Mouse (Mus musculus) regulatory T cell (primary cell): ENCODE data around the gene Aph1a.
"Not testable (repeated sequence)": the region's sequence is repeated elsewhere in the genome, so short reads cannot be mapped to it uniquely, and the experiment has no call there.

Experiments
- in situ Hi-C: fragments of 300-600 bp; cut with MboI, MseI; formaldehyde crosslinking; loops from one replicate; pipeline ENCODE4 v1.15.1; 2025; ENCODE audit warnings: high pct_unique_total_duplicates

Gene Aph1a

DNA sequence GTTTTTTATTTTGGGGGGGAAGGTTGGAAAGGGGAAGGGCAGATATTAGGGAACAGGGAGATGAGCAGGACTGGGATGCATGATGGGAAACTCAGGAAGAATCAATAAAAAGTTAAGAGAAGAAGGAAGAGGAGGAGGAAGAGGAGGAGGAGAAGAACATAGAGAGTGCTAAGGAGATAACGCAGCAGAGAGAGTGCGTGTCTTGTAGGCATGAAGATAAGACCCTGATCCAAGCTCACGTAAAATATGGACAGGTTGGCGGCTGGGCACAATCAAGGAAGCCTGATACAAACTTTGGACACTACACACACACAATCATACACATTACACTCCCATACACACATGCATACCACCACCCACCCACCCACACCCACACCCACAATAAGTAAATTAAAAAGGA lies 20.9 kb downstream of the Aph1a start:
- in situ Hi-C loops, result no loop called here

DNA sequence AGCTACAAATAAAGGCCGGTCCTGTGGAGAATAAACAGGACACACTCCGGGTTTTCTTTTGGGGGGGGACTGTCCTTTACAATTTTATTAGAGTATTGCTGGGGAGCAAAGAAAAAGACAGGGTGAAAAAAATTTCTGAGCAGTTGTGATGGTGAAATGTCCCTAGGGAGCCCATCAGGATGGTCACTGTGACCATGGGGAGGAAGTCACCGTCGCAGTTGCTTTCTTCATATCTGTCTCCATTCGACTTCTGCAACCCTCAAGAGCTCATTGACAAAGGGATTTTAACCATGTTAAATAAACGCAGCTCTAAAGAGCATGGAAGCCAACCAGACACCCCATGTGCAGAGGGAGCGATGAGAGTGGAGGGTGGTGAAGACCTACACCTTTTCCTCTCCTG lies 23.0 kb downstream of the Aph1a start:
- in situ Hi-C loops, result no loop called here

DNA sequence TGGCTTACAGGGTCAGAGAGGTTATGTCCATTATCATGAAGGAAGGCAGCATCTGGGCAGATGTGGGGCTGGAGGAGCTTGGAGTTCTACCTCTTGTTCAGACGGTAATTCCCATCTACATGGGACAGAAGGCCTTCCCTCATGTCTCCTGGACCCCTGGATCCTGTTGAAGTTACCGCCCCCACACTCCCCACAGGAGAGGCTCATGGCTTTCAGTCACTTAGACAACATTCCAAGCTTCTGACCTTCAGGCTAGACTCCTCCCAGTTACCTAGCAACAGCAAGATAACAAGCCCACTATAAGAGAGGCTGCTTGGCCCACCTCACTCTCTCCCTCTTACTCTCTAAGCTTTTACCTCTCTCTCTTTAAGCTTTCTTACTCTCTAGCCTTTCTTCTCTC lies 26.8 kb downstream of the Aph1a start:
- in situ Hi-C loops, result not testable (repeated sequence)

DNA sequence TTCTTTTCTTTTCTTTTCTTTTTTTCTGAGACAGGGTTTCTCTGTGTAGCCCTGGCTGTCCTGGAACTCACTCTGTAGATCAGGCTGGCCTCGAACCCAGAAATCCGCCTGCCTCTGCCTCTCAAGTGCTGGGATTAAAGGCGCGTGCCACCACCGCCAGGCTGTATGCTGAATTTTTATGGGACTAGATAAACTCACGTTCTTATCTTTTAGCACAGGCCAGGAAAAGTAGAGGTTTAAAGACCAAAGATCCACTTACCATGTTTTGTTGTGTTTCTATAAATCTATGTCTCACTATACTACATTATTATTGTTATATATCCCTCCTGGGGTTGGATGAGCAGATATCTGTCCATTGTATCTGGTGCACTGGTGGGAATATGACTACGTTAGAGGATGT lies 29.7 kb downstream of the Aph1a start:
- in situ Hi-C loops, result not testable (repeated sequence)

DNA sequence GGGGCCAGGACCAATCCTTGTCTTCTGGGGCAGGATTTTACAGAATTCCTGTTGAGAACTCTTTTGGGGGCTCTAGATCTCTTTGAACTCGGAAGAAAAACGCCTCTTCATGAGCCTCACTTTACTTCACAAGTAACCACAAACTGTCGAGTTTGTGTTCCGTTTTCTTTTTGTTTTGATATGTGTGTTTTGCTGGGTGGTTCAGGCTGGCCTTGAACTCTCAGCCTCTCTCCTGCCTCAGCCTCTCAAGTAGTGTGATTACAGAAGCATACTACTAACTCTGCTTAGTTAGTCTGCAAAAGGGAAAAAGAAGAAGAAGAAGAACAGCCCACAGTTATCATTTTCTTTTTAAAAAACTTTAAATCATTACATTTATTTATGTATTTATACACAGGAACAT lies 30.4 kb downstream of the Aph1a start:
- in situ Hi-C loops, result no loop called here

DNA sequence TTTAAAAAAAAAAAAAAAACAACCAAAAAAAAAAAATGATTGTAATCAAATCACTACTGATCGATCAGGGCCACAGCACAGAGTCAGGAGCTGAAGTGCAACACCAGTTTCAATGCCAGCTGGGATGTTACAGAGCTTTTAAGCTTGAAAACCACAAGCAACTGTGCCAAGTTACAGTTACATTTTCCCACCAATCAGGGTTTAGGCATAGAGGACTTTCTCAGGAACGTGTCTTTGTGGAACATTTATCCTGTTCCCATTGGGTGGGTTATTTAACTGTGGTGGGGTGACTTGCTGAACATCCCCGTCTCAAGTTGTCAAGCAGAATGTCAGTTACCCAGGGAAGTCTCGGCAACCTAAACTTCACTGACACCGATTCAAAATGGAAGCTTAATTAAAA lies 31.3 kb downstream of the Aph1a start:
- in situ Hi-C loops, result no loop called here

DNA sequence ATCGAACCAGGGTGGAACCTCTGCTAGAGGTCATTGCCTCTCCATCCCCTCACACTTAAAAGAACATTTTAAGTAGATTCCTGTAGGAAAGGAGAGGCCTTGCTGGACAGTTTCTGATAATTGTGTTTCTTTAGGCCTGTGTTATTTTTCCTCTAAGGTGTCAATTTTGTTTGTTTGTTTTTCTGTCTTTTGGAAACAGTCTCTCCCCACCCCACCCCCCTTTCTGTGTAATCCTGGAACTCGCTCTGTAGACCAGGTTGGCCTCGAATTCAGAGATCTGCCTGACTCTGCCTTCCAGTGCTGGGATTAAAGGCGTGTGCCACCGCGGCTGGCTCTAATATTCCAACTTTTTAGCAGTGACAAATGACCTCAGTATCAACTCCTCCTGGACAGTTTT lies 34.5 kb downstream of the Aph1a start:
- in situ Hi-C loops, result no loop called here

DNA sequence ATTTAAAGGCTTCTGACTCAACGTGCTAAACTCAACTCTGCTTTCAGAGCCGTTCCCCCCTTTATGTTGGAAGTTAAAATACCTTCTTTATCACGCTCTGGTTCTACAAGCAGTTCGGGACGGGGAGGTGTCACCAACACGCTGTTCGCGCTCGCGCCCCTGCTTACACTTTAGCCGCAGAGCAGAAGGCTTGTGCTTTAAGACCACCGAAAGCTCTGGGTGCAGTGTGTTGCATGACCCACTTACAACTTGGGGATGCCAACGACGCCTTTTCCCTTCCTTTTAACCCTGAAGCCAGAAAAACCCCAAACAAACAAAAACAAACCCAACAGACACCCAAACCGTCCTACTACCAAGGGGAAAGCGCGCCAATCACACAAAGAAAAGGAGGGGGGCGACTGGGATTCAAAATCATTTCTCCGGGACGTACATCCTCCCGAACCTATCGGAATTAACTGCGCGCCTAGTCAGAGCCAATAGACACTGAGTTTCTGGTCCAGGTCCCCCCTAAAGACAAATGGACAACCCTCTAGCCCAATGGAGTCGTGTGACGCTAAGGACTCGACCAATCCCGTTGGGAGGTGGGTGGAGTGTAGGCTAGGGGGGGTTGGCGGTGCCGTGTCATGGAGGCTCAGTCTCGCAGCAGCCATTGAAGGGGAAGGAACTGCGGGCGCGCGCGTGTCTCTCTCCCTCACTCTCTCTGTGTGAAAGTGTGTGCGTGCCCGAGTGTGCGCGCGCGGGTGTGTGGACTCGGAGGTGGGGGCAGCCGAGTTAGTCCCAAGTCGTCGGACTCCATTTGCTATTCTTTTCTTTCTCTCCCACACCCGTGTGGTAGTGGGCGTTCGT lies 35.1 kb downstream of the Aph1a start, which contains the start of gene Anp32e:
TSS of gene Anp32e (plus strand) at position 589 of the 846 bp plus-strand sequence.
- in situ Hi-C loops, result no loop called here

DNA sequence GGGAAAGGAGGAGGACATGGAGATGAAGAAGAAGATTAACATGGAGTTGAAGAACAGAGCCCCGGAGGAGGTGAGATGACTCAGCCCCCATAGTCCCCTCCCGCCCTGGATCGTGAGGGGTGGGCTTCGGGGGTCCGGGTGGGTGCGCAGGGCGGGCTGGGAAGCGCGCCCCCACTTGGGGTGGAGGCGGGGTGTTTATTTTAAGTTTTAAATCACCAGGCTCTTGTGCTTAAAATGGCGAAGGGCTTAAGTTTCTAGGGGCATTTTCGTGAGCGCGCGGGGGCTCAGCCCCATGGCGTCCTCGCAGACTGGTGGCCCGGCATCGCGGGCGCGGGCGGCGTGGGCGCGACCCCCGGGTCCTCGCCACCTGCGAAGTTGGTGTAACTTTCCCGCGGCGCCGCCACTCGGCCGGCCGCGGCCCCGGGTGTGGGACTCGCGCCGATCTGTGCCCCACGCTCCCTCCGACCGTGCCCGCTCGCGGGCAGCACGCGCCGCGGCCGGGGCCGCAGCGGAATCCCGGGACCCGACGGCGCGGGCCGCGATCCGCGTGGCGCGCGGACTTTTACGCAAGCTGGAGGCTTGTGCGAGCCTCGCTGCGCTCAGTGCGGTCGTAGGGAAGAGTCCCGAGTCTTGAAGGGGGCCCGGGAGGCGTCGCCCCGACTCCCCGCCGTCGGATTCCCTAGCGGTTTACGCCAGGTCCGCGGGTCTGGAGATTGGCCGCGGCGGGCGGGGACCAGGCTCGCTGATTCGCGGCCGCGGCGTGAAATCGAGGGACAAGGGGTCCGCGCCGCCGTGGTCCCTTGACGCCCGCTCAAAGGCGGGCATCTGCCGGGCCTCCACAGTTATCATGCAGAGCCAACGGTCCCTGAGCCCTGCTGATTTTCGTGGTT lies 36.1 kb downstream of the Aph1a start:
- in situ Hi-C loops, result no loop called here

DNA sequence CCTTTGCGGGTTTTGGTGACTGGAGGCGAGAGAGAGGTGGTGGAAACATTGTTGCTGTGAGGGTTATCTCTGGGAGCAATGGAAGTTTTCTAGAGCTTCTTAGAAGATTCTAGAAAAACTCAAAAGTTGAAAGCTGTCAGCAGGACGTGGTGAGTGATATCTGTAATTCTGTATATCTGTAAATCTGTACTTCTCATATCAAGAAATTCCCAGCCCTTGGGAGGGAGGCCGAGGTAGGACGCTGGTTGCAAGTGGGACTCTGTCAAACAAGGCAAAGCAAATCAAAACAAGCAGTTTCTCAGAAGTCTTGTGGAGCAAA lies 36.7 kb downstream of the Aph1a start:
- in situ Hi-C loops, result no loop called here

DNA sequence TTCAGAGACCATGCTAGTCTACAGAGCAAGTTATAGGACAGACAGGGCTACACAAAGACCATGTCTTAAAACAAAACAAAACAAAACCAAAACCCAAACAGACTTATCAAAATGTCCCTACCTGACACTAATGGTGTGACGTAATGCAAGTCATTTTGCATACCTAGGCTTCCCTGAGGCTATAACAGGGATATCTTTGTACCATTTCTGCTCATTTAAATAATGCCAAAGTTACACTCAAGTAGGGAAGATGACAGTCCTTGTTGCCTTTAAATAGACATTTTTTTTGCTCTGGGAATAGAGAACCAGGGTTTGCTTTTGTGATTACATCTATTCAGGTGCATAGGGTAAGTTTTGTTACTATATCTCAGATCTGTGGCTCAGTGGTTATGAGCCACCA lies 37.7 kb downstream of the Aph1a start:
- in situ Hi-C loops, result no loop called here

DNA sequence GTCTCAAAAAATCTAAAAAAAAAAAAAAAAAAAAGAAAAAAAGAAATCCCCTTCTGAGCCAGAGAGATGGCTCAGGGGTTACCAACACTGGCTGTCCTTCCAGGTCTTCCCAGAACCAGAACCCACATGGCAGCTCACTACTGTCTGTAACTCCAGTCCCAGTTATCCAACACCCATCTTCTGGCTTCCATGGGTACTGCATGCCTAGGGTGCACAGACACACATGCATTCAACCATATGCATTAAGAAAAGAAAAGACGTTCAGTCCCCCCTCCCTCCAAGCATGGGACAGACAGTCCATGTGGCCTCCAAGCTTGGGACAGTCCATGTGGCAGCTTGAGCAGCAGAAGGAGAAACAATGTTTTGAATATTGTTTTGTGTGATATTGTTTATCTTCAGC lies 38.4 kb downstream of the Aph1a start:
- in situ Hi-C loops, result no loop called here

DNA sequence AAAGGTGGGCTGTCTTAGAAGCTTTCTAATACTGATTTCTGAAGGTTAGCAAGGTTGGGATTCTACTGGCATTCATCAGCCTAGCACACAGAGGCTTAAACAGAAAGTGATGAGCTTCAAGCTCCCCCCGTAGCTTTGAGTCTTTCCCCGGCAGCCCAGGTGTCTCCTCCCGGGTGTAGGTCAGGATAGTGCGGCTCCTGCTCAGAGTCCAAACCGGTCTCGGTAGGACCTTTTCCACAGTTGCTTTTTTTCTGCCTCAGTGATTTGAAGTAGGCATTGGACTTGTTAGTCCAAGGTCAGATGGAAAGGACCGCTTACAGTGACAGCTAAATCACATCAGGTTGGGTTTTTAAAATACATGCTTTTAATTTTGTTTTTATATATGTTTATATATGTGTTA lies 38.8 kb downstream of the Aph1a start:
- in situ Hi-C loops, result no loop called here

DNA sequence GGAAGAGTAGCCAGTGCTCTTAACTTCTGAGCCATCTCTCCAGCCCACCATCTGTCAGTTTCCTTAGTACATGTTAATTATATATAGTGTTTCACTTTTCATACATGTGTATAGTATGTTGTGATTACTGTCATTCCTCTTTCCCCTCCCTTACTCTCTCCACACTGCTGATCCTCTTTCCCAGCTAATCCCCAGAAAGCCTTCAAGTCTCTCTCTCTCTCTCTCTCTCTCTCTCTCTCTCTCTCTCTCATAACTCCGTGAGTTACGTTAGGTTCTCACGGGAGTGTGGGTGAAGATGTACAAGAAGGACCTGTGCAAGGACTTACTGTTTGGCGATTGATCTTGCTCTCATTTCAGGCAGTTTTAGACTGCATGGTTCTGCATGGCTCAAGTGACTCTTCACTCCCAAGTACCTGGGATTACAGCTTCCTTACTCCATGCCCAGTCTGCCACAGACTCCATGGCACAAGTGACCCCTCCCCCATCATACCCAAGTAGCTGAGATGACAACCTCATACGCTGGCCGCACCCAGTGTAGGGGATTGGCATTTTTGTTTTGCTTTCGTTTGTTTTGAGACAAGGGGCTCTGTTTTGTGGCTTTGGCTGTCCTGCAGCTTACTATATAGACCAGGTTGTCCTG lies 39.5 kb downstream of the Aph1a start:
- in situ Hi-C loops, result no loop called here

DNA sequence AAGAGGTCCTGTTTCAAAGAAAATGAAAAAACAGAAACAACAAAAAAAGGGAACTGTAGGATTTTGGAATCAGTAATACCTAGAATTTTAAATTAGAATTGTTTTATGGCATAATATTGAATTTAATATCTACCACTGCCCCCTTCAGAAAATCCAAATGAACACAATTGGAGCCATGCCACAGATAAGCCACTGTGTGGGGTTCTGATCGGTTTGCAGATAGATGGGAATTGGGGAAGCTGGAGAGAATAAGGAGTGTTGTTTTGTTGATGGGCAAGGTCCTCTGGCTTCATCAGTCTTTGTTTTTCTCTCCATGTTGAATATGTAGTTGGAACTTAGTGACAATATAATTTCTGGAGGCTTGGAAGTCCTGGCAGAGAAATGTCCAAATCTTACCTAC lies 40.7 kb downstream of the Aph1a start:
- in situ Hi-C loops, result no loop called here

DNA sequence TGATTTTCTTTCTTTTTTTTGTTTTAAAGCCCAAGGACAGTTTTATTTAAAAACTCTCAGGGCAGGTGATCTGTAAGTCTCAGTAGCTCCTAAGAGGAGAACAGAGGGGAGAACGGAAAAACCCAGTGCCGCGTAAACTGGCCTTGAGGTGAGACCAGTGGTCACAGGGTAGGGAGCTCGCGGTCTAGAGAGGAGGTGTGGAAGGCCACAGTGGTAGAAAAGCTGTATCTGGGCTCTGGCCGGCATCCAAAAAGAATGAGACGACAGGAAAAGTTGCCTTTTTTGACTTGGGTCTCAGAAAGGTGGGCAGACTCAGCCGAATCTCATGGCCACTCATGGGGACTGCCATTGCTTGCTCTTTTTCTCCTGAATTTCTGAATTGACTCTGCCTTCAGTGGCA lies 44.4 kb downstream of the Aph1a start:
- in situ Hi-C loops, result no loop called here

DNA sequence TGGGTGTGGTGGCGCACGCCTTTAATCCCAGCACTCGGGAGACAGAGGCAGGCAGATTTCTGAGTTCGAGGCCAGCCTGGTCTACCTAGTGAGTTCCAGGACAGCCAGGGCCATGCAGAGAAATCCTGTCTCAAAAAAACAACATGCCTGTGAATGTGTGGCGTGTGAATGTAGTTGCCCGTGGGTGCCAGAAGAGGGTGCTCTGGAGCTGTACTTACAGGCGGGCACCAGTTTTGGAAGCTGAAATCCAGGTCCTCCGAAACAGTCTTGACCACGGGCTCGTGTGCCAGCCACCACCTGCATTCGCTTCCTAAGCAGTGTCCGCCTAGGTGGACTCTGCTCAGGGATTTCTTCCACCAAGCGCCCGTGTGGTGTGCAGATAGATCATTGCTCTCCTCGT lies 45.1 kb downstream of the Aph1a start:
- in situ Hi-C loops, result no loop called here

DNA sequence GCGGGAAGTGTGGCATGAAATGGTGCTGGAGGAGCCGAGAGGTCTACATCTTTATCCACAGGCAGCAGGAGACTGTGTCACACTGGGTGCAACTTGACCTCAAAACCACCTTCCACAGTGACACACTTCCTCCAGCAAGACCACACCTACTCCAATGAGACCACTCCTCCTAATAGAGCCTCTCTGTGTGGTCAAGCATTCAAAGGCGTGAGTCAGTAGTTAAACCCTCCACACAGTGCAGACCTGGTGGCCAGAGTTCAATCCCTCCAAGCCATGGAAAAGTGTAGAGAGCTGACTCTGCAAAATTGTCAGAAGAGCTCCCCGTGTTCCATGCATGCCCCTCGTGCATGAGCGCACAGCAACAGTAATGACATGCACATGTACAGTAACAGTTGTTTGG lies 49.0 kb downstream of the Aph1a start:
- in situ Hi-C loops, result no loop called here

DNA sequence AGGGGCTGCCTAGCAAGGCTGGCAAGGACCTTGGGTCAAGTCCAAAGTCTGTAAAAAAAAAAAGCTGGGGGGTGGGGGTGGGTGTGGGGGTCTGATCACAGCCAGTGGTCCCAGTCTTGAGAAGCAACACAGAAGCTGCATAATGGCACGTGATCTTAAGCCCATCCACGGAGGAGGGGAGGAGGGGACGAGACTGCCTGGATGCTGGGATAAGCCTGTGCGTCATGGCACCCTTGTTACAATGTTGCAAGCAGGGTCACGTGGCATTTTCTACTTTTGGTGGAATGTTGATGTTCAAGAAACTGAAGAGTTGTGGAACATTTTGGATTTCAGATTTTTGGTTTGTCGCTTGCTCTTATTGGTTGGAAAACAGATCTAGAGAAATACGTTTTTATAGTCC lies 49.5 kb downstream of the Aph1a start:
- in situ Hi-C loops, result no loop called here

DNA sequence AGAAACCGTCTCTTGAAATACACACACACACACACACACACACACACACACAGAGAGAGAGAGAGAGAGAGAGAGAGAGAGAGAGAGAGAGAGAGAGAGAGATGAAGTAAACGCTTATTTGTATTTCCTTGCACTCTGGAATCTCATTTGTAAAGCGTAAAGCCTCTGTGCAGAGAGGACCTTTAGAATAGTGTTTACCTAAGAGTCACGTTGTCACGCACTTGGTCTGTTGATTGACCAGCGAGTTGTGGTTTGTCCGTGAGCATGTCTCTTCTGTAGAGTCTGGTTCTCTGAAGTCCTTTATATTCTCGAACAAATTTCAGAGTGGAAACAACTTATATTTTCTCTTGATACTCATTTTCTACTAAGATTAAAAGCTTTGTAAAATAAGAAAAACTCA lies 51.0 kb downstream of the Aph1a start:
- in situ Hi-C loops, result no loop called here

DNA sequence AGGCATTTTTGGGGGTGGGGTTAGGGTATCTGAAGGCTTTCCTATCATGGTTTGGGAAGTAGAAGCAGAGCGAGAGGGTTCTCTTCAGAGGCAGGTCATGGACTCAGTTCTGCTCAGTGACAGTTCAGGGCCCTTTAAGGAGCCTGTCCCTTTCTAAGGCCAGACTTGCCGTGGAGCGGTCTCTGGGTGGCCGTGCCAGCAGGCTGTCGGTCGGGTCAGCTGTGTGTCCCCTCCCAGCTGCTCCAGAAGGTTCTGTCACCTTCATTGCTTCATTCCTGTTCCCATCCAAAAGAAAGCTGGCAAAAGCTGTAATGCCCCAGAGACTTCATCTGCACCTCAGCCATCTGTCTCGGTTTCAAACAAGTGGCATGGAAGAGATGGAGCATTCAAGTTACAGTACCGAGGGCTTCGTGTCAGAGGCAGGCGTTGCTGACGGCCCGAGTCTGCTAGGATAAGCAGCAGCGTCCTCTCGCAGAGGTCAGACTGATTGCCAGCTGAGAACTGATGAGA lies 52.0 kb downstream of the Aph1a start:
- in situ Hi-C loops, result no loop called here
